30 mouse cellular contexts compared by ENCODE assay signal in genomic region chr5:135316177-135316576, GRCm38 (mm10). TPM values are rescaled to one million over a fixed set of nuclear protein-coding genes. Genes with fewer than 3 reads are reported as not detected.
A peak's percentile ranks its signal among the peaks of the same experiment; 100 is the strongest.
DNase-seq lines count a peak whose midpoint lies in the region; TF ChIP-seq lines count a peak whose summit lies in the region.
"Had no signal": no experiment of that assay in that cellular context is flagged by ENCODE, and none has a peak within 500 bp of the region (broad histone marks: within the 10 kb centered on the region; RNA-seq: fewer than 3 reads in every experiment).

No protein-coding gene starts in this region.

- TF ChIP-seq POLR2A in heart, adult 2 months (IDR thresholded peaks at IDR 0.05; ENCODE audit: insufficient read depth, low read depth, low read length): no peak

- H3K4me1 ChIP-seq in heart, adult 2 months (ENCODE audit: control insufficient read depth, insufficient read depth, low read length): no peaks in the 10 kb centered on the region
- H3K4me1 ChIP-seq in limb, embryonic 10.5 days: peaks cover 3% of the 10 kb centered on the region; the same call in 1 of the 2 replicates
- H3K4me1 ChIP-seq: embryonic facial prominence, embryonic 13.5 days; embryonic facial prominence, embryonic 15.5 days; forebrain, embryonic 10.5 days; forebrain, embryonic 12.5 days had no signal

- 76% methylated on average over 3 of the region's 3 CpGs for WGBS in heart, adult 2 months
- 80% methylated on average over 3 of the region's 3 CpGs for WGBS in limb, embryonic 10.5 days

- H3K27ac ChIP-seq in heart, adult 2 months: no peak overlapping the region
- no peak overlapping the region for H3K27ac ChIP-seq in limb, embryonic 10.5 days
- H3K27ac ChIP-seq: embryonic facial prominence, embryonic 13.5 days; embryonic facial prominence, embryonic 15.5 days; forebrain, embryonic 10.5 days; forebrain, embryonic 12.5 days had no signal

- H3K9ac ChIP-seq in heart, adult 2 months (ENCODE audit: low read depth, low read length): no peak overlapping the region
- H3K9ac ChIP-seq: embryonic facial prominence, embryonic 13.5 days; embryonic facial prominence, embryonic 15.5 days; forebrain, embryonic 12.5 days had no signal

- peak; percentile 14 for DNase-seq in heart, adult 11 months
- DNase-seq in heart, adult 2 months: no peak
- peak; percentile 21 for DNase-seq in testis, postnatal 10 days (ENCODE audit: low spot score)
- no peak for DNase-seq in testis, postnatal 14 days (ENCODE audit: low spot score)
- DNase-seq in limb, embryonic 10.5 days (ENCODE audit: low spot score): peak; percentile 9
- no peak for DNase-seq in kidney, adult 9 months
- no peak for DNase-seq in right cerebral cortex, adult 2 months (ENCODE audit: low spot score in 2 of 2)
- DNase-seq: adrenal gland, adult 8-10 months; adrenal gland, postnatal 14 days; adrenal gland, postnatal 36 days; B cell, adult 2 months; cerebellum, adult 11-12 months; cerebellum, adult 2 months; cerebellum, adult 9-10 months; cerebellum, postnatal 10 days; cerebellum, postnatal 25 days; embryo, embryonic 11 days had no signal

- H3K9me3 ChIP-seq in limb, embryonic 10.5 days (replicated peaks): no peaks in the 10 kb centered on the region
- H3K9me3 ChIP-seq: embryonic facial prominence, embryonic 13.5 days; embryonic facial prominence, embryonic 15.5 days; forebrain, embryonic 10.5 days; forebrain, embryonic 12.5 days; G1E had no signal

- no peak for TF ChIP-seq EP300 in heart, adult 2 months (IDR thresholded peaks at IDR 0.05; ENCODE audit: insufficient read depth, low read depth, low read length)

- H3K4me3 ChIP-seq in heart, adult 2 months: no peak overlapping the region
- no peak overlapping the region for H3K4me3 ChIP-seq in limb, embryonic 10.5 days
- H3K4me3 ChIP-seq: embryonic facial prominence, embryonic 13.5 days; embryonic facial prominence, embryonic 15.5 days; erythroblast, embryonic 14.5 days; forebrain, embryonic 10.5 days; forebrain, embryonic 12.5 days had no signal

- no peak for TF ChIP-seq CTCF in heart, adult 2 months (IDR thresholded peaks at IDR 0.05)

- no peaks in the 10 kb centered on the region for H3K36me3 ChIP-seq in heart, adult 2 months (ENCODE audit: control insufficient read depth, insufficient read depth, low read length)
- H3K36me3 ChIP-seq in limb, embryonic 10.5 days: no peaks in the 10 kb centered on the region
- H3K36me3 ChIP-seq: embryonic facial prominence, embryonic 13.5 days; embryonic facial prominence, embryonic 15.5 days; forebrain, embryonic 10.5 days; forebrain, embryonic 12.5 days; G1E had no signal

- H3K79me2 ChIP-seq in heart, adult 2 months (replicated peaks; ENCODE audit: control insufficient read depth, insufficient read depth, low read length): no peaks in the 10 kb centered on the region

- intact Hi-C loops in heart, adult 2 months (cut with DNase I): no loop called here

- H3K27me3 ChIP-seq in heart, adult 2 months (ENCODE audit: control insufficient read depth, insufficient read depth, low read length): no peaks in the 10 kb centered on the region
- no peaks in the 10 kb centered on the region for H3K27me3 ChIP-seq in limb, embryonic 10.5 days (ENCODE audit: low read depth, poor library complexity, severe bottlenecking)
- H3K27me3 ChIP-seq: embryonic facial prominence, embryonic 13.5 days; embryonic facial prominence, embryonic 15.5 days; forebrain, embryonic 12.5 days had no signal

RNA-seq across cellular contexts. Expression of gene Fkbp6, which starts 33.7 kb away (rescaled TPM):
- total RNA-seq in heart, adult 2 months (2021): under 1 TPM; 0.31 to 0.41 TPM
- polyA plus RNA-seq in heart, adult 2 months (2012; rRNA removed): 0.26 TPM in 1 of 2 replicates, not detected in the other
- polyA plus RNA-seq in limb, embryonic 10.5 days (2016; fragmentation: Nextera tagmentation; extraction: Ambion mirVana): not detected in 2 replicates
- total RNA-seq: adrenal gland, postnatal 14 days; adrenal gland, postnatal 36 days; CH12.LX; G1E had no signal
- polyA plus RNA-seq: activated CD4-positive, CD25-positive, alpha-beta regulatory T cell, adult 4 months; CD4-positive, CD25-positive, alpha-beta regulatory T cell, adult 4 months; cerebellum, adult 2 months; embryonic facial prominence, embryonic 11.5 days; embryonic facial prominence, embryonic 13.5 days; embryonic facial prominence, embryonic 15.5 days; erythroblast, embryonic 14.5 days; forebrain, embryonic 14.5 days; G1E; Patski had no signal

RNA-seq across cellular contexts. Expression of gene Trim50, which starts 36.9 kb away (rescaled TPM):
- total RNA-seq in heart, adult 2 months (2021): under 1 TPM; 0.11 to 0.18 TPM
- polyA plus RNA-seq in heart, adult 2 months (2012; rRNA removed): not detected in 2 replicates
- not detected in 2 replicates for polyA plus RNA-seq in limb, embryonic 10.5 days (2016; fragmentation: Nextera tagmentation; extraction: Ambion mirVana)
- total RNA-seq: adrenal gland, adult 18-20 months; adrenal gland, adult 8-10 months; adrenal gland, postnatal 14 days; adrenal gland, postnatal 36 days; CH12.LX had no signal
- polyA plus RNA-seq: CD4-positive, CD25-positive, alpha-beta regulatory T cell, adult 4 months; embryonic facial prominence, embryonic 11.5 days; embryonic facial prominence, embryonic 15.5 days; erythroblast, embryonic 14.5 days; forebrain, embryonic 10.5 days; forebrain, embryonic 12.5 days; forebrain, embryonic 14.5 days; G1E; Patski had no signal

RNA-seq across cellular contexts. Expression of gene Nsun5, which starts 53.6 kb away (rescaled TPM):
- total RNA-seq in heart, adult 2 months (2021): 10 to 100 TPM; 14.1 to 18.3 TPM
- polyA plus RNA-seq in heart, adult 2 months (2012; rRNA removed): 21.6 and 25.4 TPM in 2 replicates
- polyA plus RNA-seq in limb, embryonic 10.5 days (2016; fragmentation: Nextera tagmentation; extraction: Ambion mirVana): 53.2 and 58.5 TPM in 2 replicates

Comparison
In these comparisons a context has a peak if more than half of its experiments do, and no peak if none do; other contexts are left out.
1. DNase-seq: peak in heart, adult 11 months (single experiment), testis, postnatal 10 days (single experiment) and limb, embryonic 10.5 days (single experiment); none in heart, adult 2 months (0 of 2), testis, postnatal 14 days (single experiment), kidney, adult 9 months (single experiment) and right cerebral cortex, adult 2 months (0 of 2).